Mouse (Mus musculus): Measurements from ENCODE around the gene Orc2.

The Orc2 gene

DNA sequence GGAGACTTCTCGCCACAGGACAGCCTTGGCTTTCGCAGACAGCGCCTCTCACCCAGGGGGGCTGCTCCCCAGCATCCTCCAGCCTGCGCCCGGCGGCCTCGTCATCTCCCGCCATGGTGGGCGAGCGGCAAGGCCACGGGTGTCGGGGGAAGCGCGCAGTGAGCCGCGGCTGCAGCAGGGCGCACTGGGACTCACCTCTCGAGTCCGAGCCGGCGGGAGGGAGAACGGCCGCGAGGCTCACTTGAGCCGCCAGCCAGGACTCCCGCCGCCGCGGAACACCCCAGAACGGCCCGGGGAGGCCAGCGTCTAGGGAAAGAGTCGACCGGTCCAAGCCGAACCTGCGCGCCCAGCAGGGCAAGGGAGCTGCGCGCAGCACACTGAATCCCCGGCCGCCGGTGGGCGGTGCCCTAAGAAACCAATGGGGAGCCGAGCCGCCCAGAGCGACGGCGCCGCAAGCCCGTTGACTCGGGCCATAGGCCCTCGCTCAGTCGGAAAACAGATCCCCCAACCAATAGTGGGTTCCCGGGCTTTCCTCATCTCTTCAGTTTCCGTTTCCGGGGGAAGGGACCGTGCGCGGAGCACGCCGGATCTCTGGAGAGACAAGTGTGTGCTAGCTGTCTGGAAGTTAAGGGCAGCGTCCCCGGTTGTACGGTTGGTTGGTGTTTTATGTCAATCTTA is at the start of gene Orc2:
TSS of gene Orc2 (minus strand) at position 533 of the 678 bp plus-strand sequence.
- ATAC-seq (ENCODE audit: low TSS enrichment) = peak; percentile 99

DNA sequence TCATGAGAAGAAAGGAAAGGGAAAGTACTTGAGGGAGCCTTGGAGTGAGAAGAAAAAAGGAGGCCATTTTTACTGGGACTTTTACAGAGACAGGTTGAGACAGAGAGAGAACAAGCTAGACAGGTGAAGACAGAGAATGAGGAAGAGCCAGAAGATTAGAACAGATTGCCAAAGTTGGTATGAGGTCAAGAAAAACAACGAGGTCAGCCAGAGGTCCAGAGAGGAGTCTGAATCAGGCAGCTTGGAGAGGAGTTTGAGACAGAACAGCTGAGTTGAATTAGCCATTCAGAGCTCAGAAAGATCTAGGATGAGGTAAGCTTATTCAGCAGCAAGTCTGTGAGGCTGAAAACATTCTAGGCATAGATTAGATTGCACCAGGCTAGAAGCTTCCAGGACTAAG is 36.5 kb upstream of the Orc2 start:
- no peak for ATAC-seq (ENCODE audit: low TSS enrichment)

DNA sequence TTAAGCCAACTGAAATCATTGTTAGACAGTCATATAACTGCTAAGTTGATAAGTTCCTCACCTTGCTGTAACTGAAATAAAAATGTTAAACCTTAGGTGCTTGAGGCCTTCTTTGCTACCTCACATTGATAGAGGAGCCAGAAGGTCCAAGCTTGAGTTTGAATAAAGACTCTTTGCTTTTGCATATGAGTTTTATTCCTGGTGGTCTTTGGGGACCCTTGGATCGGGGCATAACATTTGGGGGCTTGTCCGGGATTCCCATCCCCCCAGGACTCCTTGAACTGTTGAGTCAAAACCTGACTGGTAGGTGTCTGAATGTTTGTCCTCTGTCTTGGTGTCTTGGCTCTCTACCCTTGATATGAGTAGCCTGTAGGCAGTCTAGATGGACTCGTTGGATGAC is 2.3 kb upstream of the Orc2 start:
- ATAC-seq (ENCODE audit: low TSS enrichment) = no peak

- ATAC-seq (ENCODE audit: low TSS enrichment) = no peak
Measured at GRCm38 (mm10) chr1:58503793-58504370, 1.0 kb downstream of the Orc2 start.

- ATAC-seq (ENCODE audit: low TSS enrichment) = no peak
Measured at GRCm38 (mm10) chr1:58503134-58503533, 1.8 kb downstream of the Orc2 start.

DNA sequence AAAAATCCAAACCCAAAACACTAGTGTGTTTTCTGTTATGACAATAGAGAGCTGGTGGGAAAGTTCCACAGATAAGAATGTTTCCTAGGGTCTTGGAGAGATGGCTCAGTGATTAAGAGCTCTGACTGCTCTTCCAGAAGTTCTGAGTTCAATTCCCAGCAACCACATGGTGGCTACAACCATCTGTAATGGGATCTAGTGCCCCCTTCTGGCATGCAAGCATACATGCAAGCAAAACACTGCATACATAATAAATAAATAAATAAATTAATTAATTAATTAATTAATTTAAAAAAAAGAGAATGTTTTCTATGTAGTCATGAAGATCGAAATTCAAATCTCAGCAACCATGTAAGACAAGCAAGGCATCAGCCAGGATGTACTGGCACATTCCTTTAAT is 6.2 kb downstream of the Orc2 start:
- ATAC-seq (ENCODE audit: low TSS enrichment) = no peak

DNA sequence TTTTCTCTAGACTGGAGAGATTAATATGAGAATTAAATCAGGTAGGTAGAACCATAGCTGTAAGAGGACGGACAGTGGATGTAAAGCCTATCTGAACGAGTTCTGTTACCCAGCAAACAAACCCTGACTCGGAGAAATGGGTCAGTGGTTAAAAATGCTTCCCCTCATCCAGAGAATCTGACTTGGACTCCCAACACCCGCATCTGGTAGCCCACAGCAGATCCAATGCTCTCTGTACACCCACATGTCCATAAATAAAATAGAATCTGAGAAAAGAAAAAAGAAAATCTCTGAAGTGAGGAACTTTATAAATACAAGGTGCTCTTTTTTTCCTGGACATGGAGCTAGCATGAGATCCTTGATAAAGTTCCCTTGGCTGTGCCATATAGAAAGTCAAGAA is 7.2 kb downstream of the Orc2 start:
- peak; percentile 71 for ATAC-seq (ENCODE audit: low TSS enrichment)

DNA sequence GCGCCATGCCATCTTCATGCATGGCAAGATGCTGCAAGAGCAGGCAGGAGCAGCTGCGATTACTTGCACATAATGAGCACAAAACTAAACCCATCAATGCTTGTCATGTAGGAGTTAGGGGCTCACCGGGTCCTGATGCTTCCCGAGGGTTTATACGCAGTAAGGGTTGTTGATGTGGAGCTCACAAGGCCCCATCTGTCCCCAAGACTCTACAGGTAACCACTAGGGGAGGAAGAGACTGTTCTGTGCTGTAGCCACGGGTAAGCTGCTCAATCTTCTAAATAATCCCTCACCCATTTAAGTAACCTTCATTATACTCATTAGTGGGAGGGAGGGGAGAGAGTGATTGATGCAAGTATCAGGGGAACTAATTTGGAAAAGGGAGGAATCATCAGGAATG is 9.3 kb downstream of the Orc2 start:
- ATAC-seq (ENCODE audit: low TSS enrichment) = no peak

GRCm38 (mm10) chr1:58482647-58483046 is 22.3 kb downstream of the Orc2 start:
- peak; percentile 76 for ATAC-seq (ENCODE audit: low TSS enrichment)

- no peak for ATAC-seq (ENCODE audit: low TSS enrichment)
Measured at GRCm38 (mm10) chr1:58475662-58476061, 29.2 kb downstream of the Orc2 start.

DNA sequence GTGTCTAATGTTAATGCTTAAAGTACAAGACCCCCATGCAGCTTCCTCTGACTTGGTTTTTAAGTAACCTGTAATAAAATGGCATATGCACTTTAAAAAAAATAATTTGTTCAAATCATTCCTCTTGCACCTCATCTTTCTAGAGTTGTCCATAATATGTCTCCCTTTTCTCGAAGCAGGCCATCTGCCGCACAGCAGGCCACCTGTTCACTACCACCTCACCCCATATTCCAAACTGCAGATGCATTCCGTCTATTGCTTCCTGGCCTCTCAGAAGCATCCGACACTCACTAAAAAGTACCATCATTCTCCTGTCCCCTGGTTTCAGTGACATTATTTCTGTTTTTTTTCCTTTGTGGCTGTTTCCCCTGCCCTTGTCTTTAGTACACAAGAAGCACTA is 39.3 kb downstream of the Orc2 start:
- no peak for ATAC-seq (ENCODE audit: low TSS enrichment)

DNA sequence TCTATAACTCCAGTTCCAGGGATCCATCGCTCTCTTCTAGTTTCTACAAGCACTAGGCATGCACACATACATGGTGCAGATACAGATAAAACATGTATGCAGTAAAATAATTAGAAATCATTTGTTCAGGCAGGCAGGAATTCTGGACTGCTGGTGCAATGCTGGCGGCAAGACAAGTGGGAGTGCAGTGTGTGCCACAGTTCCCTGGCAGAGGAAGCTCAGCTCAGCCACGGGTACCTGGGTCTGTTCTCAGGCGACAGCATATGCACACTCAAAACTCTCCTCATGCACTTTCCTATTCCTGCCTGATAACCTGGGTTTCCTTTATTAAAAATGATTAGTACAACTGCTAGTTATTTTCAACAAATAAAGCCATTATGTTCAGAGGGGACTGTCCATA is 39.9 kb downstream of the Orc2 start:
- ATAC-seq (ENCODE audit: low TSS enrichment) = peak; percentile 82

DNA sequence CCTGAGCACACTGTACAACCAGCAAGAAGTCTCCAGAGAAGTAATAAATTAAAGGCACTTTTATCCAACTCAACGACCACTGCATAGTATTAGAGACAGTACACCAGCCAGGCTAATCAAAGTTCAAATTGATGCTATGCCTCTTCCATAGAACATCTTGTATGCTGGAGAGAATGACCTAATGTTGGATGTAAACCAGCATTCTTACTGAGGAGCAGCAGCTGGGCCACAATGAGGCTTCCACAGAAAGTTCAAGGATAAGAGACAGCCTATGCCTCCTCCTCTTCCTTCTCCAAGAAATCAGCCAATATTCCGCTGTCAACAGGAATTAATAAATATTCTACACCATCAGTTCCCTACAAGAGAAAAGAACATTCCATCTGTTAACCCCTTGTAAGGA is 41.0 kb downstream of the Orc2 start:
- ATAC-seq (ENCODE audit: low TSS enrichment) = no peak

DNA sequence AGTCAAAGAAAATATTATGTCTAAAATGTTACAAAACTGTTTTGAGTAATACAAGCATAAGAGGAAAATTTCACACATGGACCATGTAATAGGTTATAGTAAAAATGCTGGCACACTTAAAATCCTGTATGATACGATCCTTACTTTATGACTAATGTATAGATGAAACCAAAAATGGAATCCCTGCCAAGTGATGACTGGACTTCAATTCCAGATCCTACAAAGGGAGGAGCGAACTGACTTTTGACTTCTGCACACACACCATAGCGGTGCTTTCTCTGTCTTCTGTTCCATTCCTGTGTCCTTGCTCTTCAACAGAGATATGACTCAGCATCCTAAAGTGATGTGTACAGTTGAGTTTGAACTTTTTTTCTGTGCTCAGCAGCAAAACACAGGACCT is 44.3 kb downstream of the Orc2 start:
- no peak for ATAC-seq (ENCODE audit: low TSS enrichment)

DNA sequence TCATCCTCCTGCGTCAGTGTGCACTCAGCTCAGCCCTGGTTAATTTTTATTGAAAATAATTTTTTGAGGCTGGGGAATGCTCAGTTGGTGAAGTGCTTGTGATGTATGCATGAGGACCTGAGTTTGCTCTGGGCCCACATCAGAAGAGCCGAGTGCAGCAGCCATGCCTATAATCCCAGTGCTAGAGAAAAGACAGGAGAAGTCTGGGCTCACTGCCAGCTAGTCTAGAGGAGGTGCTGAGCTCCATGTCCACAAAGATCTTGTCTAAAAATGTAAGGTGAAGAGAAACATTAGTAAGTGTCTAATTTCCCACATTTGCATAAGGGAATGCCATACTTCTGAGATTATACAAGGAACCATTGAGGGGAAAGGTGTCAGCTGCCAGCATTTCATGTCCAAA is 46.0 kb downstream of the Orc2 start:
- peak; percentile 53; the same call in 1 of the 2 replicates for ATAC-seq (ENCODE audit: low TSS enrichment)

DNA sequence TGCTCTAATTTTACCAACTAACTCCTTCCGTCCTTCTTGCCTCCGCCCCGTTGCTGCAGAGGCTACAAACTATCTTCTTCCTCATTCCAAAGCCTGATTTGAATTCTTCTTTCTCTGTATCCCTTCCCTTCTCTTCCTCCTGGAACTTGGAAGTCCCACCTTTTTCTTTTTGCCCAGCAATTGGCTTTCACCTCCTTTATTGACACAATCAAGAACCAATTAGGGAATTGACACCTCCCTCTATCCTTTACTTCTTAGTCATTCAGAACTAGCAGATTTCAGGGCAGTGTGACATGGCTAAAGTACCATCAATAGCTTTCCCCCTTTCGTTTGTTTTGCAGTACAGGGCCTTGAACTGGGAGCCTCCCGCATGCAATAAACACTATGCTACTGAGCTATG is 46.7 kb downstream of the Orc2 start:
- ATAC-seq (ENCODE audit: low TSS enrichment) = no peak

GRCm38 (mm10) chr1:58454316-58454715 is 50.6 kb downstream of the Orc2 start:
- ATAC-seq (ENCODE audit: low TSS enrichment) = no peak

DNA sequence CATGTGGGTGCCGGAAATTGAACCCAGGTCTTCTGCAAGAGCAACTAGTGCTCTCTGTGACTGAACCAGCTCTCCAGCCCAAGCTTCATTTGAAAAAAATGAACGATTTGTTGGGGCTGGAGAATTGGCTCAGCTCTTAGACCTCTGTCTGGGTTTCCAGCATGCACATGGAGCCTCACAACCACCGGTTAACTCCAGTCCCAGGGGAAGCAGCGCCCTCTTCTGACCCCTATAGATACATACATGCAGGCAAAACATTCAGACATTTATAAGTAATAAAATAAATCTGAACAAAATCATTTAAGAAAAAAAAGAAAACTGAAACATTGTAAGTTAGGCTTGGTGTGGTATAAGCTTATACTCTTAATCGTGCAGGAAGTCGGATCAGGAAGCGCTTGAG is 56.5 kb downstream of the Orc2 start:
- ATAC-seq (ENCODE audit: low TSS enrichment) = no peak

DNA sequence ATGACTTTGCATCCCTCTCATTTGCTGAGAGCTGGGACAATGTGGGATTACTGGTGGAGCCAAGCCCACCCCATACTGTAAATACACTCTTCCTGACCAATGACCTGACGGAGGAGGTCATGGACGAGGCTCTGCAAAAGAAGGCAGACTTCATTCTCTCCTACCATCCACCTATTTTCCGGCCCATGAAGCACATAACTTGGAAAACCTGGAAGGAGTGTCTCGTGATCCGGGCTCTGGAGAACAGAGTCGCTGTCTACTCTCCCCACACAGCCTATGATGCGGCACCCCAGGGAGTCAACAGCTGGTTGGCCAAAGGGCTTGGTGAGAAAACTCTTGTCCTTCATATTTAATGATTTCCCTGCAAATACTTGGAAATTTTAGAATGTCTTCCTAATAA is 57.1 kb downstream of the Orc2 start:
- no peak for ATAC-seq (ENCODE audit: low TSS enrichment)

DNA sequence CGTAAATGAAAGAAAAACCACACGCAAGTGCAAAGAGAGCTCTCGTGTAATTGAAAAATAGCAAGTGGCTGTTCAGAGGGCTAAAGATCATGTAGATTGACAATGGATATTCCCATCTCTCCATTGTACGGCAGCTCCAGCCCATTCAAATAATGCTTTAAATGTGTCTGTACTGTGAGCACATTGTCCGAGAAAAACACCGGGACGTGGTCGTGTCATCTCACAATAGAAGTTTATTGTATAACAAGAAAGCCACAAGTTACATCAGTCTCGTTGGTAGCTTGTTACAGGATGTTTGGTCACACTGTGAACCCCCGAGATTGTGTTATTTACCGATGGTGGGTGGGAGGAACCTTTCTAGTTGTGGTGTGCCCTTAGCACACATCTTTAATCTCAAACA is 59.0 kb downstream of the Orc2 start:
- peak; percentile 11 for ATAC-seq (ENCODE audit: low TSS enrichment)

- peak; percentile 98 for ATAC-seq (ENCODE audit: low TSS enrichment)
Measured at GRCm38 (mm10) chr1:58445143-58445722, 59.7 kb downstream of the Orc2 start, which contains the start of the genes Nif3l1 and Ppil3. TSS of gene Nif3l1 (plus strand) at chr1:58445151. TSS of gene Ppil3 (minus strand) at chr1:58445486.

DNA sequence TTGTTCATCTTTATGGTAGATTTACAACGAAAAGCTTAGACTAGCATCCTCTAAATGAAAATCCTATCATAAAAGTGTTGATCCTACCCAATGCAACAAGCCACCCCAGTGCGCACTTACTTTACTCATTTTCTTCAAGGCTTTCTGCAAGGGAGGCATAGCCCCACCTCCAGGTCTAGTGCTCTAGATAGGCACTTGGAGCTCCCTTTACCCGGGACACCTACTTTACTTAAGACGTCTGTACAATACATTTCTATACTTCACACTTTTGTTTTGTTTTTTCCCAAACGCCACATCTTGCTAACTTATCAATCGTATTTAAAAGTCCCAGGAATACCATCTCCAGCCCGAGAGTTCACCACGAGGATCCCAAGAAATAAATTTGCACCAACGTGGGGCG is 60.2 kb downstream of the Orc2 start:
- no peak for ATAC-seq (ENCODE audit: low TSS enrichment)

- no peak for ATAC-seq (ENCODE audit: low TSS enrichment)
Measured at GRCm38 (mm10) chr1:58424551-58424950, 80.4 kb downstream of the Orc2 start.
